Mouse (Mus musculus) ES-E14 (cell line): Measurements from ENCODE around the gene Cd4.

Source experiments
- CHD2 ChIP-seq: IDR thresholded peaks from 2 replicates; pipeline ENCODE4 v1.6.1; 2014; ENCODE audit warnings: mild to moderate bottlenecking, low read depth, low read length, inconsistent platforms
- HCFC1 ChIP-seq: IDR thresholded peaks from 2 replicates; pipeline ENCODE4 v1.6.1; 2012; ENCODE audit warnings: low read length, inconsistent platforms, borderline replicate concordance; ENCODE audit not compliant: insufficient read depth
- ZC3H11A ChIP-seq: IDR thresholded peaks from 2 replicates; pipeline ENCODE4 v1.6.1; 2012; ENCODE audit warnings: low read depth, mild to moderate bottlenecking, inconsistent platforms, low read length, borderline replicate concordance
- ZNF384 ChIP-seq: IDR thresholded peaks from 2 replicates; pipeline ENCODE4 v1.6.1; 2012; ENCODE audit warnings: low read depth, low read length, inconsistent platforms

DNA sequence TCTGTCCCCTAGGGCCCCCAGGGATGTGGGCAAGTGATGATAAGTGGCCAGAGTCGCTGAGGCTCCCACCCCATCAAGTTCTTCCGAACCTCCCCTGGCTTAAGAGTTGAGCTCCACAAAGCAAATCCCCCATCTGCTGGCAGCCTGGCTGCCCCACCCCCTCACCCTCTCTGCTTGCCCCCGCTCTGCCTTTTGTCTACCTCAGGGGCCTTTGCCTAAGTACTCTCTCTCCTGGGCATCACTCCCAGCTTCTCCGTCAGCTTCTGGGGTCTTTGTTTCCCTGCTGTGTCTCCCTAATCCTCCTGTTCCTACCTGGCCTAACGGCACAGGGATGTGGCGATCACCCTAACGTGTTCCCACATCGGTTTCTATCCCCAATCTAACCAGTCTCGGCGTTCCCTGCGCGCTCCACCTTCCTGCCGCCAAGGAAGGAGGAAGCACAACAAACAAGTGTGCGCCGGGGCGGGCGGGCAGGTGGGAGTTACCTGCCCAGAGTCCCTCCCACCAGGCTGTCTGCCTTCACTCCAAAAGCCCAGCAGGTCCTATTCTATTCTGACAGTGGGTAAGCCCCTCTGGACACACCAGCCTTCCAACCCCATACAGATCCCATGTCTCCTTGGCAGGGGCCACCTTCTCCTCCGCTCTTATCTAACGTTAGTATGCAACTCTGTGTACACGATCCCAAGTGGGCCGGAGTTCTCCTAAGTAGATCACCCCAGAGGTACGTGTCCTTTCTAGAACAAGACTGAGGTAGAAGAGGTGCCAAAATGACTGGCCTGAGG, 27.3 kb upstream of the Cd4 start:
- TF ChIP-seq ZC3H11A = no peak
- no peak for TF ChIP-seq HCFC1
- no peak for TF ChIP-seq CHD2
- no peak for TF ChIP-seq ZNF384
